Mouse (Mus musculus) B cell, adult 62 days (primary cell): ENCODE measurements around the gene Gm9603. TPM values are rescaled to one million over a fixed set of nuclear protein-coding genes. Genes with fewer than 3 reads are reported as not detected.

Source experiments
- total RNA-seq: library from RNA; stranded (reverse); gene quantifications from 4 replicates; pipeline ENCODE4 v1.2.4, GENCODE M21; 2023

The Gm9603 gene
- not detected in 4 replicates for total RNA-seq

GRCm38 (mm10) chr14:5687357-5687756, at the start of gene Gm9603:
TSS of gene Gm9603 (minus strand) at chr14:5687457.

DNA sequence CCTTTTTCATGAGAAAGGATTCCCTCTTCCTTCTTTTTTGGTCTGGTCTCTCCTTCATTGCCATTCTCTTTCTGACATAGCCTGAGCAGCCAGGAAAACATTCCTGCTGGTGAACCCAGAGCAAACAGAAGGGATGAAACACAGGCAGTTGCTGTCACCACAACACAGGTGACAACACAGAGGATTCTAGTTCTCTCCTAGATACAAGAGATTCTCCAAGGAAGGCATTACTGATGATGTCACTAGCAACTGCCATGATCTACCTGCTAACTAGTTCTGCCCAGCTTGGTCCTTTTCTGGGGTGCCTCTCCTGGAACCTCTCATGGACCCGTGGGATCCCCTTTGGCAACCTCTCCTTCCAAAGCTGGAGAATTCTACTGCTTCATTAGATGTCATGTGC, 54.3 kb downstream of the Gm9603 start, which contains the start of gene Gm8265:
Gm8265 (minus strand) TSS at position 101 of the 400 bp plus-strand sequence.

Other genes with a start within 250 kb of the Gm9603 start
- gene Gm3194, start 232.0 kb downstream of the Gm9603 start, total RNA-seq = not detected in 4 replicates
- gene Gm8246, start 209.6 kb downstream of the Gm9603 start, total RNA-seq = not detected in 4 replicates
- not detected in 4 replicates for gene Gm3187, start 203.2 kb downstream of the Gm9603 start, total RNA-seq
- gene Gm3488, start 185.8 kb downstream of the Gm9603 start, total RNA-seq = not detected in 4 replicates
- not detected in 4 replicates for gene Gm3532, start 149.0 kb downstream of the Gm9603 start, total RNA-seq
- gene Gm8265, start 54.4 kb downstream of the Gm9603 start, total RNA-seq = not detected in 4 replicates
- not detected in 4 replicates for gene Gm3373, start 54.1 kb upstream of the Gm9603 start, total RNA-seq
- gene Gm3383, start 120.5 kb upstream of the Gm9603 start, total RNA-seq = not detected in 4 replicates
- gene Gm3424, start 142.9 kb upstream of the Gm9603 start, total RNA-seq = not detected in 4 replicates
- not detected in 4 replicates for gene Gm8237, start 192.9 kb upstream of the Gm9603 start, total RNA-seq